Mouse (Mus musculus): ENCODE results near the gene Fam189a1.

Gene Fam189a1

DNA sequence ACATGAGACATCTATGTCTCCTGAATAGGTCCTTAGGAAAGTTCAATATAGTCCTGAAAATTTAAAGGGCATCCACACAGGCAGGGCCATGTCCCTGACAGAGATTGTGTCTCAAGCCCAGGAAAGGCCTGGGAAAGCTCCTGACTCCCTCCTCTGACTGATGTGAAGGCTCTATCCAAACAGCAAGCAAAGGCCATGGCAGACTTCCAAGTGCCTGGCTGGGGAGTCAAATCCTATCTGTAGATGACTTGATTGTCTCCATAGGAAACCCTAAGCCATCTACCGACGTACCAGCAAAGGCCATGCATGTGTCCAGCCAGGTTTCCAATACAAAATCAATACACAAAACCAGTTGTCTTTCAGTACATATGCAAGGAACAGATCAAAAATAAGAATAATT, 54.7 kb downstream of the Fam189a1 start:
- no peak for DNase-seq

- DNase-seq = no peak
Observed at GRCm38 (mm10) chr7:65097708-65098107, 58.7 kb downstream of the Fam189a1 start.

- DNase-seq = no peak
Observed at GRCm38 (mm10) chr7:65095631-65096107, 60.7 kb downstream of the Fam189a1 start.

- DNase-seq = no peak
Observed at GRCm38 (mm10) chr7:65093314-65093713, 63.1 kb downstream of the Fam189a1 start.

DNA sequence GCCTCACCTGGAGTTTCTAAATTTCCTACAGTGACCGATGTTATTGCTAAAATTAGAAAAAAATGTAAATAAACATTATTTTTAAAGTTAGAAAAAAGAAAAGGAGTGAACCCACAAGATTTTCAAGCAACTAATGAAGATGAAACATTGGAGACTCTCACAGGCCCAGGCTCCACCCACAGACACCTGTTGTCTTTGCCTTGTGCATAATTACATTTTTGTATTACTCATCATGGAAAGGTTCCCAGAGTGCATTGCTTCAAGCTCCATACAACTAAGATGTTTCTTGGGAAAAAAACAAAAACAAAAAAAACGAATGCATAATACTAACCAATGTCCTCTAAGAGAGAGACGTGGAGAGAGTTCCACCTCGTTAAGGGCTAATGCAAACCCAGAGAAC, 64.9 kb downstream of the Fam189a1 start:
- no peak for DNase-seq

- DNase-seq = no peak
Observed at GRCm38 (mm10) chr7:65085972-65086371, 70.4 kb downstream of the Fam189a1 start.

- DNase-seq = no peak
Observed at GRCm38 (mm10) chr7:65082778-65083091, 73.6 kb downstream of the Fam189a1 start.

GRCm38 (mm10) chr7:65081979-65082777, 74.2 kb downstream of the Fam189a1 start:
- DNase-seq = no peak

- DNase-seq = no peak
Observed at GRCm38 (mm10) chr7:65076134-65076533, 80.2 kb downstream of the Fam189a1 start.

DNA sequence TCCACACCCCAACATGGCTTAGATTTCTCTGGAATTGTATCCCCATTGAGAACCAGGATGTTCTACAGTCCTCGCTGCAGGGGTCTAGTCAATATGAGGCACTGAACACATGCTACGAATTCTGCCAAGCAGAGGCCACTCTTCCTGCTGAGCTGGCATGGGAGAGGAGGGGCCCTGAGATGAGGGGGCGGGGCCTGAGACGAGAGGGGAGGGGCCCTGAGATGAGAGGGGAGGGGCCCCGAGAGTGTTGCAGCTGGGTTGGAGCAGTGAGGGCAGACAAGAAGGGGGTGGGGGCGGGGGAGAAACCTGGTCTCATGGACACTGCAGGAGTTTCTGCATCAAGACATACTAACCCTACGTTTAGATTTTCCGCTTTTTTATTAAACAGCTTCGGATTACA, 82.2 kb downstream of the Fam189a1 start:
- DNase-seq = no peak

- DNase-seq = peak; percentile 42
Observed at GRCm38 (mm10) chr7:65073555-65073954, 82.8 kb downstream of the Fam189a1 start.

GRCm38 (mm10) chr7:65066211-65066610, 90.2 kb downstream of the Fam189a1 start:
- no peak for DNase-seq

DNA sequence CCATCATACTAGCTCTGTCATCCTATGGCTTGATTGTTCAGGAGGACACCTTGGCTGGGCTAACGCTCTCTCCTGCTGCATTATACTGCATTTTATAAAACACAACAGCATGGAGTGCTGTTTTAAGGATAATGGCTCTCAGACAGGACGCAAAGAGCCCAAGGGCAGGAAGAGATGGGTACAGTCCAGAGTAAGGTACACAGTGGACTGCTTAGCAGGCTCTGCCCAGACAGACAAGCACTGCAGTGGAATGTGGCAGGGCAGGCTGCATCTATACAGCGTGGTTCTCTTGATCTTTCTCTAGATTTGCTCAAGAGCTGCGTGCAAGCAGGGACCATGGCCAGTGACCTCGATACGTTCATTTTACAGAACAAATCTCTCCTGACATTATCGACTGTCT, 90.9 kb downstream of the Fam189a1 start:
- DNase-seq = no peak

GRCm38 (mm10) chr7:65064638-65065037, 91.7 kb downstream of the Fam189a1 start:
- no peak for DNase-seq

- DNase-seq = no peak
Observed at GRCm38 (mm10) chr7:65064096-65064495, 92.3 kb downstream of the Fam189a1 start.

GRCm38 (mm10) chr7:65060163-65060799, 96.1 kb downstream of the Fam189a1 start:
- no peak for DNase-seq

DNA sequence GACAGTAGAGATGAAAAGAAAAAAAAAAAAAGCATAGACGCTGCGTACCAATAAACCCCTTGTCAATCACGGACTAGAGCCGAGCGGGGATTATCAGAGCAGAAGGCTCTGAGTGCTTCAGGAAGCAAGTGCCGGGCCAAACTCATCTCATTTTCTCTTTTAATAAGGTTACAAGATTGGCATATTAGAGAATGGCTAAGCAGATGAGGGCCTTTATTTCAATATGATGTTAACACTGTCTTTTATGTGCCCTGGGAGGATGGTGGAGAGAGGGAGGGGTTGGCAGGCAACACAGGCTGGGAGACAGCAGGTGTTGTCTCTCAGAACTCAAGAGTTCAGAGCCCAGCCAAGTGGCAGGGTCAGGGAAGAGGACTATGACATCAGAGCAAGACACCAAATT, 99.5 kb downstream of the Fam189a1 start:
- no peak for DNase-seq

DNA sequence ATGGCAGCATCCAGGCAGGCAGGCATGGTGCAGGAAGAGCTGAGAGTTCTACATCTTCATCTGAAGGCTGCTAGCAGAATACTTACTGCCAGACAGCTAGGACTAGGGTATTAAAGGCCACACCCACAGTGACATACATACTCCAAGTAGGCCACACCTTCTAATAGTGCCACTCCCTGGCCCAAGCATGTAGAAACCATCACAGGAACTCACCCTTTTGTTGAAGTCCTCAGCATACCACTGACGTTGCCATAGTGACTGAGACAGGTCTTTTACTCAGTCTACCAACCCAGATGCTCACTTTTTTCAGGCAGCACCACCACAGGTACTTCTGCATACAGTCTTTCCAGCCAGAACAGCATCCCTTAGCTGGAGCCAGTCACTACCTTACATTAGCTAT, 104.4 kb downstream of the Fam189a1 start:
- DNase-seq = no peak

- DNase-seq = no peak
Observed at GRCm38 (mm10) chr7:65049236-65049954, 107.0 kb downstream of the Fam189a1 start.

GRCm38 (mm10) chr7:65047700-65048099, 108.7 kb downstream of the Fam189a1 start:
- DNase-seq = no peak

GRCm38 (mm10) chr7:65046690-65047089, 109.7 kb downstream of the Fam189a1 start:
- no peak for DNase-seq

DNA sequence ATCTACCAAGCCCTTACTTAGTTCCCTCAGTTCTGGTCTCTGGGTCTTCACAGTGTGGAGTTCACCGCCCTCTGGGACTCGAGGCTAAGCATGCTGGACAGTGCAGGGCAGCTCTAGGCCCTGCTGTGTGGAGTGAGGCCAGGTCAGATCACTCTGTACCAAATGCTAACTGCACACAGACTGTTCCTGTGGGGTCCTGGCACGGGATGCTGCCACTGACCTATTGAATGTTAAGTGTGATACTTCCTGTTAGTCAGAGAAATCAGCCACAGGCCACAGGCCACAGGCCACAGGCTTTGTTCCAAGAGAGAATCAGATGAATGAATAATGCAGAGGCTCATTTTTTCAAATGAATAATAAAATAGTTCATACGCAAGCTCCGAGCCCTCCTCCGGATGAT, 112.1 kb downstream of the Fam189a1 start:
- DNase-seq = no peak

- DNase-seq = no peak
Observed at GRCm38 (mm10) chr7:65041106-65041505, 115.3 kb downstream of the Fam189a1 start.

GRCm38 (mm10) chr7:65031741-65032140, 124.6 kb downstream of the Fam189a1 start:
- no peak for DNase-seq
